Mouse (Mus musculus) hindbrain, embryonic 15.5 days (tissue): ENCODE data around the gene Sbno2. TPM values are rescaled to one million over a fixed set of nuclear protein-coding genes. Genes with fewer than 3 reads are reported as not detected.

Experiments used
- ATAC-seq: fragments of 200-750 bp; cut with Nextera tagmentation; 2 replicates; pipeline ENCODE4 v1.8.0; 2017; ENCODE audit warnings: low read depth, moderate number of reproducible peaks, moderate TSS enrichment; ENCODE audit not compliant: low FRiP score
- H3K27ac ChIP-seq: fragments of 300-500 bp; sonication (generic); replicated peaks from 2 replicates; pipeline ENCODE4 v1.5.1; 2015; ENCODE audit warnings: mild to moderate bottlenecking, inconsistent platforms
- H3K27me3 ChIP-seq: fragments of 300-500 bp; sonication (generic); 2 replicates; pipeline ENCODE4 v1.6.1; 2015; ENCODE audit warnings: control low read depth, inconsistent platforms
- H3K36me3 ChIP-seq: fragments of 300-500 bp; sonication (generic); 2 replicates; pipeline ENCODE4 v1.6.1; 2015; ENCODE audit warnings: control low read depth, inconsistent platforms
- H3K4me1 ChIP-seq: fragments of 300-500 bp; sonication (generic); replicated peaks from 2 replicates; pipeline ENCODE4 v1.6.1; 2015; ENCODE audit warnings: control low read depth, inconsistent platforms
- H3K4me2 ChIP-seq: fragments of 300-500 bp; sonication (generic); 2 replicates; pipeline ENCODE4 v1.6.1; 2015; ENCODE audit warnings: moderate library complexity, mild to moderate bottlenecking, inconsistent platforms
- H3K4me3 ChIP-seq: fragments of 300-500 bp; sonication (generic); 2 replicates; pipeline ENCODE4 v1.5.1; 2015; ENCODE audit warnings: mild to moderate bottlenecking, inconsistent platforms
- H3K9ac ChIP-seq: fragments of 300-500 bp; sonication (generic); 2 replicates; pipeline ENCODE4 v1.6.1; 2015; ENCODE audit warnings: inconsistent platforms
- H3K9me3 ChIP-seq: fragments of 300-500 bp; sonication (generic); 2 replicates; pipeline ENCODE4 v1.6.1; 2016; ENCODE audit warnings: control low read depth, inconsistent platforms
- WGBS: fragments of 180-500 bp; shearing (Covaris S2); methylation state at CpG from one replicate; pipeline ENCODE4 v1.1.7; 2015; 5-methylcytosine and 5-hydroxymethylcytosine counted together
- polyA plus RNA-seq: library from polyadenylated mRNA; unstranded; fragments of >200 nt; fragmentation: Nextera tagmentation; extraction: Ambion mirVana; gene quantifications from 2 replicates; pipeline ENCODE4 v1.2.1, GENCODE M21; 2015

The Sbno2 gene
- polyA plus RNA-seq, 1 experiment from 2014 or later = 12.6 TPM

DNA sequence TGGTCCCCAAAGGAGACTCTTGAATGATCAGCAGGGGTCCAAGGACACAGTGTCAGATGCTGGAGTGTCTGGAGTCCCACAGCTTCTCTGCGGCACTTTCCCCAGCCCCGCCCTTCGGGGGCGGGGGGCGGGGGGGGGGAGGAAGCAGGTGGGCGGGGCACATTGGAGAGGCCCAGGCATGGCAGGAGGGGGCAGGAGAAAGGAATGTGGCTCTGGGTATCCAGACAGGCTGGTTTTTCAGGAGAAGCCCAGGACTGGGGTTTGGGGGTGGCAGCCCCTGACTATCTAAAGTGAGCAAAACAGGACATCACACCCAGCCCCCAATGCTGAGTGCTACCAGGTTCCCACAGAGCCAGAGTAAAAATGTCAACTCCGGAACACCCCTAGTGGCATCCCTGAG, 8.1 kb downstream of the Sbno2 start:
- no peak overlapping the region for H3K4me3 ChIP-seq

GRCm38 (mm10) chr10:80095547-80095946, 9.8 kb downstream of the Sbno2 start:
- ATAC-seq = no peak
- WGBS = 92% methylated on average over 5 of the region's 5 CpGs
- Histone ChIP-seq H3K4me3 (no peak overlapping the region), H3K27ac (no peak overlapping the region), H3K9me3 (no peaks in the 10 kb centered on the region), H3K27me3 (no peaks in the 10 kb centered on the region), H3K9ac (no peak overlapping the region), H3K4me2 (no peak overlapping the region), H3K4me1 (peaks cover 12% of the 10 kb centered on the region), H3K36me3 (no peaks in the 10 kb centered on the region)

More for the DNA sequence above, 8.1 kb downstream of the Sbno2 start:
- Histone ChIP-seq H3K4me1 (peaks cover 27% of the 10 kb centered on the region), H3K4me2 (no peak overlapping the region), H3K27ac (no peak overlapping the region), H3K27me3 (no peaks in the 10 kb centered on the region), H3K9me3 (no peaks in the 10 kb centered on the region), H3K9ac (no peak overlapping the region), H3K36me3 (no peaks in the 10 kb centered on the region)
- WGBS = 17% methylated on average over 6 of the region's 7 CpGs
- ATAC-seq = no peak

GRCm38 (mm10) chr10:80094684-80095083, 10.7 kb downstream of the Sbno2 start:
- Histone ChIP-seq H3K4me2 (no peak overlapping the region), H3K4me1 (peaks cover 5% of the 10 kb centered on the region; the same call in 1 of the 2 replicates), H3K9ac (no peak overlapping the region), H3K4me3 (no peak overlapping the region), H3K9me3 (no peaks in the 10 kb centered on the region), H3K27me3 (no peaks in the 10 kb centered on the region), H3K27ac (no peak overlapping the region), H3K36me3 (no peaks in the 10 kb centered on the region)
- ATAC-seq = no peak
- WGBS = 77% methylated on average over 3 of the region's 3 CpGs

- Histone ChIP-seq H3K9me3 (no peaks in the 10 kb centered on the region), H3K4me1 (peaks cover 5% of the 10 kb centered on the region; the same call in 1 of the 2 replicates), H3K9ac (no peak overlapping the region), H3K27ac (no peak overlapping the region), H3K4me3 (no peak overlapping the region), H3K27me3 (no peaks in the 10 kb centered on the region), H3K36me3 (no peaks in the 10 kb centered on the region), H3K4me2 (no peak overlapping the region)
- 95% methylated on average over 6 of the region's 6 CpGs for WGBS
- ATAC-seq = no peak
These were observed 11.3 kb downstream of the Sbno2 start for GRCm38 (mm10) chr10:80094085-80094484.

GRCm38 (mm10) chr10:80092690-80093089, 12.7 kb downstream of the Sbno2 start:
- Histone ChIP-seq H3K36me3 (no peaks in the 10 kb centered on the region), H3K27me3 (no peaks in the 10 kb centered on the region), H3K4me1 (peaks cover 5% of the 10 kb centered on the region; the same call in 1 of the 2 replicates), H3K4me2 (no peak overlapping the region), H3K9me3 (no peaks in the 10 kb centered on the region), H3K4me3 (no peak overlapping the region), H3K9ac (no peak overlapping the region), H3K27ac (no peak overlapping the region)
- no peak for ATAC-seq
- WGBS = 76% methylated on average over 5 of the region's 5 CpGs

- 83% methylated on average over 6 of the region's 6 CpGs for WGBS
- no peaks in the 10 kb centered on the region for H3K9me3 ChIP-seq
These were observed 13.8 kb downstream of the Sbno2 start for GRCm38 (mm10) chr10:80091527-80091926.

DNA sequence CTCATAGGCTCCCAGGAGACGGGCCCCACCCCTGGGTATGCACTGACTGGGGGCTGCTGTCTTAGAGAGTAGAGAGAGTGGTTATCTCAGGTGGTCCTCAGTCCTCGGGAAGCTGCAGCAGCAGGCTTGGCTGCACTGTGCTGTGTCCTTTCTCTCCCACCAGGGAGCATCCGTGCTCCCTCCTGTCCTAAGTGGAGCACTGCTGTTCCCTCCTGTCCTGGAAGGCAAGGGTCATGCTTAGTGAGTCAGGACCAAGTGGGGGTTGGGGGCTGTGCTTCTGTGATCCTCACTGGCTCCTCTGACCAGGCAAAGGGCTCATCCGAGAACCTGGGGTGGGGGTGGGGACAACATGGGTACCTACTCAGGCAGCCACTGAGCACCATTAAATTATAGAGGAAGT, 16.2 kb downstream of the Sbno2 start:
- no peaks in the 10 kb centered on the region for H3K4me1 ChIP-seq
- no peak overlapping the region for H3K27ac ChIP-seq
- no peaks in the 10 kb centered on the region for H3K9me3 ChIP-seq
- no peaks in the 10 kb centered on the region; the same call in 1 of the 2 replicates for H3K36me3 ChIP-seq
- no peak for ATAC-seq
- H3K27me3 ChIP-seq = no peaks in the 10 kb centered on the region
- no peak overlapping the region for H3K4me3 ChIP-seq
- 50% methylated on average over 4 of the region's 4 CpGs for WGBS
- no peak overlapping the region for H3K9ac ChIP-seq
- no peak overlapping the region for H3K4me2 ChIP-seq

More at GRCm38 (mm10) chr10:80091527-80091926, 13.8 kb downstream of the Sbno2 start:
- ATAC-seq = no peak
- H3K4me3 ChIP-seq = no peak overlapping the region
- H3K36me3 ChIP-seq = no peaks in the 10 kb centered on the region
- H3K27me3 ChIP-seq = no peaks in the 10 kb centered on the region
- H3K27ac ChIP-seq = no peak overlapping the region
- H3K9ac ChIP-seq = no peak overlapping the region
- no peaks in the 10 kb centered on the region for H3K4me1 ChIP-seq
- no peak overlapping the region for H3K4me2 ChIP-seq

GRCm38 (mm10) chr10:80087483-80087882, 17.9 kb downstream of the Sbno2 start:
- no peaks in the 10 kb centered on the region for H3K4me1 ChIP-seq
- WGBS = 93% methylated on average over 8 of the region's 8 CpGs
- no peak overlapping the region for H3K27ac ChIP-seq
- H3K27me3 ChIP-seq = no peaks in the 10 kb centered on the region
- ATAC-seq = no peak
- H3K4me3 ChIP-seq = no peak overlapping the region
- H3K9me3 ChIP-seq = no peaks in the 10 kb centered on the region
- peaks cover 3% of the 10 kb centered on the region for H3K36me3 ChIP-seq
- no peak overlapping the region for H3K9ac ChIP-seq
- no peak overlapping the region for H3K4me2 ChIP-seq

- H3K9me3 ChIP-seq = no peaks in the 10 kb centered on the region
These were observed 18.5 kb downstream of the Sbno2 start for GRCm38 (mm10) chr10:80086847-80087246.

DNA sequence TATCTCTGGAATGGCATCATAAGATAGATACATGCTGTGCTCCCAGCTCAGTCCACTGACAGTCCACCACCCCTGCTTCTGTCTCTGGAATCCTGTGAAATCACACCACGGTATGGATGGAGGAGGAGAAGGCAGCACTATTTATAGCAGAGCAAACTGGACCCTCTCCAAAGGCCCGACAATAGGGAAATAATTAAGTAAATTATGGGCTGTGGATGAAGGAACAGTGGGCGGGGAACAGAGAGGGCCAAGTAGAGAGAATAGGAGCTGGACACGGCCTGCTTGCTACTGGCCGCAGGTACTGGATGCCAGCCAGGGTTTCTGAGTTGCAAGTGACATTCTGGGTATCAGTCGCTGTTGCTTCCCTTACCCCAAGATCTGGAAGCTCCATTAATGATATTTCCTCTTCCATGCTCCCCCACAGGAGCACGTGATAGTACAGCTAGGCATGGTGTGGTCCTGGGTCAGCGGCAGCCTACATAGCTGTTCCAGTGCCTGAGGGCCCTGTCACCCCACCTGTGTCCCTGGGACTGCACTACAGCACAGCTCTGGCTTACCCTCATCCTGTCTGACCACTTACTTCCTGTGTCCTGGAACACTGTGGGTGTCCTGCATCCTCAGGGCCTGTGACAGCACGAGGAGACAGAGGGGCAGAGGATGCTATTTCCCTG, 20.4 kb downstream of the Sbno2 start:
- Histone ChIP-seq H3K9me3 (no peaks in the 10 kb centered on the region), H3K27me3 (no peaks in the 10 kb centered on the region), H3K4me3 (no peak overlapping the region), H3K27ac (no peak overlapping the region), H3K4me2 (no peak overlapping the region), H3K9ac (no peak overlapping the region), H3K4me1 (no peaks in the 10 kb centered on the region), H3K36me3 (peaks cover 28% of the 10 kb centered on the region)
- ATAC-seq = no peak
- WGBS = 71% methylated on average over 9 of the region's 9 CpGs

More at GRCm38 (mm10) chr10:80086847-80087246, 18.5 kb downstream of the Sbno2 start:
- WGBS = 85% methylated on average over 3 of the region's 3 CpGs
- Histone ChIP-seq H3K9ac (no peak overlapping the region), H3K4me2 (no peak overlapping the region), H3K4me3 (no peak overlapping the region), H3K36me3 (peaks cover 9% of the 10 kb centered on the region), H3K27ac (no peak overlapping the region), H3K27me3 (no peaks in the 10 kb centered on the region), H3K4me1 (no peaks in the 10 kb centered on the region)
- no peak for ATAC-seq

DNA sequence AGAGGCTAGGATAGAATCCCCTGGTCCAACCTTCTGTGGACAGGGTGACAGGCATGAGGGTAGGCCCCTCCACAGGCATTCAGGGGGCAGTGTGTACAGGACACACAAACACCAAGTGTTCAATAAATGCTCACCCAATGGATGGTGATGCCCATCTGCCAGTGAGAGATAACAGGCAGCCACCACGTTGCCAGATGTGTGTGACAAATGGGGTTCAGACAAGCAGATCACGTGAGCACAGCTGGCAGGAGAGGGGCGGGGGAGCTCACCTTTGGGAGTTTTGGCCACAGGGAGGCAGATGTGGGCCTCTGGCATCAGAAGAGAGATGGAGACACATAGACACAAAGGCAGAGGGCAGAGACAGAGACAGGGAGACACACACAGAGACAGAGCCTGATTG, 24.3 kb downstream of the Sbno2 start:
- Histone ChIP-seq H3K27ac (no peak overlapping the region), H3K36me3 (peaks cover 37% of the 10 kb centered on the region), H3K9ac (no peak overlapping the region), H3K27me3 (no peaks in the 10 kb centered on the region), H3K9me3 (no peaks in the 10 kb centered on the region), H3K4me1 (no peaks in the 10 kb centered on the region), H3K4me2 (no peak overlapping the region), H3K4me3 (no peak overlapping the region)
- WGBS = 86% methylated on average over 3 of the region's 3 CpGs
- ATAC-seq = no peak

GRCm38 (mm10) chr10:80080396-80081070, 24.8 kb downstream of the Sbno2 start:
- WGBS = 89% methylated on average over 16 of the region's 16 CpGs
- Histone ChIP-seq H3K4me3 (no peak overlapping the region), H3K27me3 (no peaks in the 10 kb centered on the region), H3K4me1 (no peaks in the 10 kb centered on the region), H3K4me2 (no peak overlapping the region), H3K9ac (no peak overlapping the region), H3K27ac (no peak overlapping the region), H3K36me3 (peaks cover 37% of the 10 kb centered on the region), H3K9me3 (no peaks in the 10 kb centered on the region)
- no peak for ATAC-seq
